Mouse (Mus musculus) MEL (cell line): ENCODE data around the gene Ero1l. TPM values are rescaled to one million over a fixed set of nuclear protein-coding genes. Genes with fewer than 3 reads are reported as not detected.

Experiments
- DNase-seq: peaks from one replicate; pipeline ENCODE4 v3.0.0; 2011; ENCODE audit warnings: low read depth, low spot score
- H3K27ac ChIP-seq: 2 replicates; pipeline ENCODE4 v1.5.1; 2012; ENCODE audit warnings: low read depth, mild to moderate bottlenecking, control low read depth, low read length, moderate library complexity; ENCODE audit not compliant: control insufficient read depth
- H3K27me3 ChIP-seq, 2 experiments: fragments of 150-350 bp in 1 of 2; sonication (generic) in 1 of 2; 2 replicates each; pipeline ENCODE4 v1.6.1; 2012; ENCODE audit warnings: low read length in 2 of 2, mild to moderate bottlenecking in 2 of 2, improper control_type of control experiment in 1 of 2, moderate library complexity in 1 of 2; ENCODE audit not compliant: insufficient read depth in 2 of 2, control insufficient read depth in 1 of 2
- H3K36me3 ChIP-seq, 2 experiments: 2 replicates each; pipeline ENCODE4 v1.6.1; 2012 to 2014; ENCODE audit warnings: low read length in 2 of 2, improper control_type of control experiment in 1 of 2, inconsistent platforms in 1 of 2, mild to moderate bottlenecking in 1 of 2; ENCODE audit not compliant: insufficient read depth in 2 of 2, control insufficient read depth in 1 of 2
- H3K4me1 ChIP-seq, 2 experiments: fragments of 150-350 bp in 1 of 2; sonication (generic) in 1 of 2; 2 replicates each; pipeline ENCODE4 v1.6.1; 2012; ENCODE audit warnings: low read length in 2 of 2, improper control_type of control experiment in 1 of 2, mild to moderate bottlenecking in 1 of 2; ENCODE audit not compliant: insufficient read depth in 2 of 2, control insufficient read depth in 1 of 2
- H3K4me3 ChIP-seq, 2 experiments: fragments of 150-350 bp in 1 of 2; sonication (generic) in 1 of 2; 2 replicates each; pipeline ENCODE4 v1.5.1; 2012; ENCODE audit warnings: low read depth in 2 of 2, low read length in 2 of 2, mild to moderate bottlenecking in 2 of 2, moderate library complexity in 2 of 2, control low read depth in 1 of 2, improper control_type of control experiment in 1 of 2; ENCODE audit not compliant: control insufficient read depth in 1 of 2, insufficient read depth in 1 of 2
- H3K79me2 ChIP-seq: 2 replicates; pipeline ENCODE4 v1.6.1; 2012; ENCODE audit warnings: mild to moderate bottlenecking, low read length, moderate library complexity; ENCODE audit not compliant: control insufficient read depth, poor library complexity, insufficient read depth
- H3K9ac ChIP-seq: 2 replicates; pipeline ENCODE4 v1.6.1; 2012; ENCODE audit warnings: low read depth, mild to moderate bottlenecking, control low read depth, low read length, moderate library complexity; ENCODE audit not compliant: control insufficient read depth, poor library complexity, severe bottlenecking
- H3K9me3 ChIP-seq: fragments of 150-350 bp; sonication (generic); replicated peaks from 2 replicates; pipeline ENCODE4 v1.6.1; 2012; ENCODE audit warnings: mild to moderate bottlenecking, low read length, improper control_type of control experiment, moderate library complexity; ENCODE audit not compliant: insufficient read depth
- CTCF ChIP-seq, 3 experiments: IDR thresholded peaks in 2 of 3; conservative IDR thresholded peaks in 1 of 3; 2 replicates each; pipeline ENCODE4 v1.5.1; 2011 to 2012; ENCODE audit warnings: low read length in 3 of 3, low read depth in 2 of 3, mild to moderate bottlenecking in 2 of 3, improper control_type of control experiment in 1 of 3, inconsistent platforms in 1 of 3, mixed read lengths in 1 of 3, moderate library complexity in 1 of 3; ENCODE audit not compliant: control insufficient read depth in 1 of 3, insufficient read depth in 1 of 3, poor library complexity in 1 of 3, severe bottlenecking in 1 of 3
- EP300 ChIP-seq, 2 experiments: IDR thresholded peaks; 2 replicates each; pipeline ENCODE4 v1.6.1; 2011; ENCODE audit warnings: improper control_type of control experiment in 2 of 2, low read length in 2 of 2, low read depth in 1 of 2, mild to moderate bottlenecking in 1 of 2
- ETS1 ChIP-seq: IDR thresholded peaks from 2 replicates; pipeline ENCODE4 v1.6.1; 2012; ENCODE audit warnings: low read depth, mild to moderate bottlenecking, inconsistent platforms, low read length, improper control_type of control experiment, moderate library complexity
- GATA1 ChIP-seq: IDR thresholded peaks from 2 replicates; pipeline ENCODE4 v1.6.1; 2011; ENCODE audit warnings: low read depth, low read length, improper control_type of control experiment
- JUND ChIP-seq: IDR thresholded peaks from 2 replicates; pipeline ENCODE4 v1.6.1; 2011; ENCODE audit warnings: low read depth, mild to moderate bottlenecking, improper control_type of control experiment, low read length
- KAT2A ChIP-seq: conservative IDR thresholded peaks from 2 replicates; pipeline ENCODE4 v1.6.1; 2012; ENCODE audit warnings: low read depth, low read length, improper control_type of control experiment, inconsistent platforms
- MEF2A ChIP-seq: IDR thresholded peaks from 2 replicates; pipeline ENCODE4 v1.6.1; 2014; ENCODE audit warnings: low read depth, mild to moderate bottlenecking, inconsistent platforms, low read length, improper control_type of control experiment; ENCODE audit not compliant: poor library complexity, insufficient replicate concordance, severe bottlenecking; ENCODE audit errors: extremely low read depth
- MYC ChIP-seq: IDR thresholded peaks from 2 replicates; pipeline ENCODE4 v1.6.1; 2011; ENCODE audit warnings: low read depth, mild to moderate bottlenecking, low read length, improper control_type of control experiment, moderate library complexity
- POLR2AphosphoS5 ChIP-seq: IDR thresholded peaks from 2 replicates; pipeline ENCODE4 v1.6.1; 2012; ENCODE audit warnings: low read depth, borderline replicate concordance, mild to moderate bottlenecking, inconsistent platforms, low read length, moderate library complexity, mixed read lengths
- RCOR1 ChIP-seq: IDR thresholded peaks from 2 replicates; pipeline ENCODE4 v1.6.1; 2012; ENCODE audit warnings: low read depth, mild to moderate bottlenecking, inconsistent platforms, low read length, improper control_type of control experiment
- SIN3A ChIP-seq: IDR thresholded peaks from 2 replicates; pipeline ENCODE4 v1.6.1; 2012; ENCODE audit warnings: low read length, improper control_type of control experiment, inconsistent platforms
- SMC3 ChIP-seq: IDR thresholded peaks from 2 replicates; pipeline ENCODE4 v1.6.1; 2011; ENCODE audit warnings: low read depth, low read length, improper control_type of control experiment
- TBP ChIP-seq: IDR thresholded peaks from 2 replicates; pipeline ENCODE4 v1.8.0; 2011; ENCODE audit warnings: low read depth, low read length, improper control_type of control experiment
- UBTF ChIP-seq: IDR thresholded peaks from 2 replicates; pipeline ENCODE4 v1.6.1; 2012; ENCODE audit warnings: low read depth, mild to moderate bottlenecking, inconsistent platforms, low read length, improper control_type of control experiment, moderate library complexity, borderline replicate concordance; ENCODE audit not compliant: insufficient read depth
- ZC3H11A ChIP-seq: IDR thresholded peaks from 2 replicates; pipeline ENCODE4 v1.6.1; 2012; ENCODE audit warnings: low read depth, mild to moderate bottlenecking, inconsistent platforms, low read length, improper control_type of control experiment
- ZMIZ1 ChIP-seq: IDR thresholded peaks from 2 replicates; pipeline ENCODE4 v1.6.1; 2012; ENCODE audit warnings: low read depth, mild to moderate bottlenecking, inconsistent platforms, low read length, improper control_type of control experiment, moderate library complexity
- ZNF384 ChIP-seq: IDR thresholded peaks from 2 replicates; pipeline ENCODE4 v1.6.1; 2012; ENCODE audit warnings: low read depth, mild to moderate bottlenecking, inconsistent platforms, low read length, improper control_type of control experiment
- polyA plus RNA-seq, 2 experiments: library from polyadenylated mRNA; stranded (reverse) in 1 of 2; unstranded in 1 of 2; fragments of >175 nt in 1 of 2; fragments of >200 nt in 1 of 2; gene quantifications; 2 replicates each; pipeline versions ENCODE4 v1.2.1 to v1.2.4; 2012; ENCODE audit warnings: low replicate concordance in 2 of 2, low read depth in 1 of 2; ENCODE audit not compliant: insufficient read length in 2 of 2, insufficient read depth in 1 of 2, missing spikeins in 1 of 2
- total RNA-seq: library from RNA; depleted of rRNA; stranded (reverse); fragments of 300-350 nt; gene quantifications from 2 replicates; pipeline ENCODE4 v1.2.3, GENCODE M21; 2012

The Ero1l gene
- total and polyA plus RNA-seq, 3 experiments = 42.0 to 273 (median 114) TPM

DNA sequence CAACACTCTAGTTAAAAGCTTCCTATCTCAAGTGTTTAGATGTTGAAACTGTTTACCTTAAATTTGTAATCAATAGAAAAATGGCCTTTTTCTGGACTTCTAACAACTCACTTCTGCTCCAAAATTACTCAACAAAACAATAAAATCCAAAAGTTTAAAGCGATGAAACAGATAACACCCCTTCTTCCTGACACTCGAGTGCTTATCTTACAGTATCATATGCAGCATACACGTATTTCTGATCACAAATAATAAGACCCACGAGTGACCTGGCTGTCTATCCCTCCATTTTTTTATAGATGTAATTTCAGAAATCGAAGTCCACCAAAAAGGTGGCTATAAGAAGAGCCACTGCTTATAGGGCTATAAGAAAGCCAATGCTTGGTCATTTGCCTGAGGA is 1.6 kb downstream of the Ero1l start:
- DNase-seq = no peak
- Histone ChIP-seq H3K36me3 (peaks cover 9 to 37% of the 10 kb centered on the region in 2 experiments), H3K79me2 (peaks cover 61% of the 10 kb centered on the region), H3K4me3 (peak overlapping the region; percentile 77 to 91), H3K4me1 (peaks cover 27 to 28% of the 10 kb centered on the region in 2 experiments), H3K9me3 (no peaks in the 10 kb centered on the region), H3K9ac (peak overlapping the region; percentile 88), H3K27ac (peak overlapping the region; percentile 96), H3K27me3 (no peaks in the 10 kb centered on the region)
- TF ChIP-seq SMC3 (no peak), POLR2AphosphoS5 (no peak), EP300 (IDR thresholded peaks at IDR 0.05; ENCODE audit: low read depth in 1 of 2, low read length in 2 of 2) (peak; percentile 4 to 16; a peak in 1 of 4 replicates), ETS1 (peak; percentile 55), SIN3A (0 out of 2 replicates have a peak, but pooled peaks have one; percentile 49), GATA1 (peak; percentile 77), CTCF (IDR thresholded peaks at IDR 0.05 in 2 of 3, conservative IDR thresholded peaks at IDR 0.05 in 1 of 3; ENCODE audit: control insufficient read depth in 1 of 3, insufficient read depth in 1 of 3, low read depth in 2 of 3, low read length in 3 of 3, poor library complexity in 1 of 3, severe bottlenecking in 1 of 3) (no peak)

DNA sequence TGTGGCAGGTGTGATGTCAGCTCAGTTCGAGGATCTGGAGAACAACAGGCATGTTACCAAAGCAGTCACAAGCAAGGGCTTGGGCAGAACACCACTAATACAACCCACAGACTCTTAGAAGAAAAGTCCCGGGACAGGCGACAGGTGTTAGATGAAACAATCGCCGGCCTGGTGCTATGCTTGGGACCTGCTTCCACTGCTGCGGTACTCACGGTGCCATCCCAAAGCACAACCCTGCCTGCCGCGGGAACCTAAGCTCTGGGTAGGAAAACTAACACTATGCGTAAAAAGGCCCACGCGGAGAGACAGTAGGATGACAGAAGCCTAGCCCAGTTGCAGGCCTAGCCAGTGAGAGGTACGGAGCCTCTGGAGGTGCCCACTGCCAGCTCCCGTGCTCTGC is 8.5 kb downstream of the Ero1l start:
- Histone ChIP-seq H3K27me3 (no peaks in the 10 kb centered on the region), H3K4me3 (no peak overlapping the region), H3K79me2 (peaks cover 70% of the 10 kb centered on the region), H3K27ac (no peak overlapping the region), H3K9ac (no peak overlapping the region), H3K9me3 (no peaks in the 10 kb centered on the region), H3K36me3 (peaks cover 29 to 36% of the 10 kb centered on the region in 2 experiments), H3K4me1 (peaks cover 13 to 26% of the 10 kb centered on the region in 2 experiments)
- DNase-seq = no peak
- no peak for TF ChIP-seq ZNF384
- no peak for TF ChIP-seq ZMIZ1
- no peak for TF ChIP-seq MYC
- no peak for TF ChIP-seq TBP
- TF ChIP-seq ZC3H11A = no peak
- TF ChIP-seq MEF2A = no peak
- no peak for TF ChIP-seq SMC3
- no peak for TF ChIP-seq POLR2AphosphoS5
- no peak for TF ChIP-seq ETS1
- TF ChIP-seq CTCF (IDR thresholded peaks at IDR 0.05 in 2 of 3, conservative IDR thresholded peaks at IDR 0.05 in 1 of 3; ENCODE audit: control insufficient read depth in 1 of 3, insufficient read depth in 1 of 3, low read depth in 2 of 3, low read length in 3 of 3, poor library complexity in 1 of 3, severe bottlenecking in 1 of 3) = no peak
- TF ChIP-seq UBTF = no peak
- TF ChIP-seq KAT2A = no peak
- TF ChIP-seq RCOR1 = no peak
- TF ChIP-seq GATA1 = no peak
- TF ChIP-seq JUND = no peak
